Mouse (Mus musculus) ES-E14 (cell line): ENCODE measurements at regions not wholly inside any gene's neighbourhood (a gene's known extent, or its start where the extent isn't known, plus 50 kb on each side); places are given as distances from the start of the nearest gene placed in this dataset.
A peak's percentile ranks its signal among the peaks of the same experiment; 100 is the strongest.

ENCODE experiments used
- DNase-seq: peaks from one replicate; pipeline ENCODE4 v3.0.0-alpha.2; 2013; ENCODE audit warnings: low read depth, low spot score
- H3K27ac ChIP-seq: 2 replicates; pipeline ENCODE4 v1.5.1; 2012; ENCODE audit warnings: low read depth, mild to moderate bottlenecking, low read length, moderate library complexity, mixed read lengths; ENCODE audit not compliant: poor library complexity, insufficient read depth, severe bottlenecking
- H3K36me3 ChIP-seq: 2 replicates; pipeline ENCODE4 v1.6.1; 2012; ENCODE audit warnings: mild to moderate bottlenecking, low read length, moderate library complexity, mixed read lengths; ENCODE audit not compliant: control insufficient read depth, poor library complexity, insufficient read depth, severe bottlenecking
- H3K4me1 ChIP-seq, 2 experiments: fragments of 150-350 bp in 1 of 2; sonication (generic) in 1 of 2; 2 replicates each; pipeline ENCODE4 v1.6.1; 2012; ENCODE audit warnings: low read length in 2 of 2, mild to moderate bottlenecking in 1 of 2, mixed read lengths in 1 of 2; ENCODE audit not compliant: control insufficient read depth in 2 of 2, insufficient read depth in 2 of 2, poor library complexity in 1 of 2
- H3K4me3 ChIP-seq, 2 experiments: fragments of 150-350 bp in 1 of 2; sonication (generic) in 1 of 2; 2 replicates each; pipeline ENCODE4 v1.5.1; 2012; ENCODE audit warnings: low read length in 2 of 2, low read depth in 1 of 2, mild to moderate bottlenecking in 1 of 2, mixed read lengths in 1 of 2; ENCODE audit not compliant: insufficient read depth in 1 of 2, poor library complexity in 1 of 2, severe bottlenecking in 1 of 2
- H3K9ac ChIP-seq: 2 replicates; pipeline ENCODE4 v1.6.1; 2012; ENCODE audit warnings: low read depth, mild to moderate bottlenecking, low read length, mixed read lengths; ENCODE audit not compliant: poor library complexity, insufficient read depth, severe bottlenecking
- H3K9me3 ChIP-seq: fragments of 150-350 bp; sonication (generic); 2 replicates; pipeline ENCODE4 v1.6.1; 2012; ENCODE audit warnings: low read depth, mild to moderate bottlenecking, low read length; ENCODE audit not compliant: control insufficient read depth, insufficient read depth
- CHD2 ChIP-seq: IDR thresholded peaks from 2 replicates; pipeline ENCODE4 v1.6.1; 2014; ENCODE audit warnings: mild to moderate bottlenecking, low read depth, low read length, inconsistent platforms
- HCFC1 ChIP-seq: IDR thresholded peaks from 2 replicates; pipeline ENCODE4 v1.6.1; 2012; ENCODE audit warnings: low read length, inconsistent platforms, borderline replicate concordance; ENCODE audit not compliant: insufficient read depth
- MAFK ChIP-seq: IDR thresholded peaks from 2 replicates; pipeline ENCODE4 v1.6.1; 2014; ENCODE audit warnings: mild to moderate bottlenecking, low read depth, low read length, inconsistent platforms; ENCODE audit not compliant: insufficient read depth
- ZC3H11A ChIP-seq: IDR thresholded peaks from 2 replicates; pipeline ENCODE4 v1.6.1; 2012; ENCODE audit warnings: low read depth, mild to moderate bottlenecking, inconsistent platforms, low read length, borderline replicate concordance
- ZNF384 ChIP-seq: IDR thresholded peaks from 2 replicates; pipeline ENCODE4 v1.6.1; 2012; ENCODE audit warnings: low read depth, low read length, inconsistent platforms
- in situ Hi-C, 2 experiments: fragments of 600-800 bp; cut with MboI; formaldehyde crosslinking; loops; one replicate each; pipeline ENCODE4 v1.15.1; 2025; ENCODE audit warnings: low sequenced_read_pairs in 2 of 2, inconsistent platforms in 1 of 2; ENCODE audit not compliant: unreplicated experiment in 2 of 2

DNA sequence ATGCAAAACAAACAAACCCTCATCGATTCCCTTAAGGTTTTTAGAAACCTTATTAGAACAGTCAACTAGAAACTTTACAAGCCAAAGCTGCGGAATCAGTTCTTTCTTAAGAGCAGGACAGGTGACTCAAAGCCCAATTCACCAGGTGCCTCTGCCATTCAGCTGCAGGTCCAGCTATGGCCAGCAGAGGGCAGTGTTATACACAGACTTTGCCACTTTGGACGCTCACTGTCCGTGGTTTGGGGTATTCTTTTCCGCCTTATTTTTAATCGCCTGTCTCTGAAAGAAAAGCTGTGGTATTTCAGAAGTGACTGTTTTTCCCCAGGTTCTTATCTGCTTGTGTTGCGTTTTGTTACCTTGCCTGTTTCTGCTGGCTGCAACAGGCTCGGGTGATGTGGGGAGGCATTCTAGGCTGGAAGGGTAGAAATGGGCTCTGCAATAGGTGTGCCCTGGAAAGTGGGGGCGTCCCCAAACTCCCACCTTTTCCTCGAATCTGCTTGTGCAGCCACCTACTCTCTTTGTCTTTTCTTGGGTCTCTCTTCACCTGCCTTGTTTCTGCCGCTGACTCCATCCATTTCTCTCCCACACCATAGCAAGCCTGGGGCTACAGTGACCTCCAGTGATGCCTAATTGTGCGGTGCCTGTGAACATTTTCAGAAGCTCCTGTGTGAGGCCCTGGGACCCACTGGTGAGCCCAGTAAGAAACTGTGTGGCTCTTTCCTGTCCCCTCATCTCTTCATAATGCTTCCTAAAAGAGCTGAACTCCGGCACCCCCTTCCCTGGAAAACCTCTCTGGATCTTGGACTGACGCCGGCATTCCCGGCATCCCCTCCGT lies 142.4 kb downstream of the Mtx3 start:
- in situ Hi-C loops: loop anchor here in 1 of 2 experiments (25.0 kb wide), 1 partner anchor 250 kb away; no protein-coding TSS in a partner anchor
- Histone ChIP-seq H3K27ac (no peak overlapping the region), H3K9ac (no peak overlapping the region), H3K36me3 (no peaks in the 10 kb centered on the region), H3K9me3 (no peaks in the 10 kb centered on the region), H3K4me1 (no peaks in the 10 kb centered on the region), H3K4me3 (peak overlapping the region in 1 of 2 experiments; percentile 51; a peak in 2 of 4 replicates)
- DNase-seq: peak; percentile 56
- TF ChIP-seq CHD2 (no peak), ZC3H11A (peak; percentile 84), HCFC1 (no peak), ZNF384 (no peak), MAFK (no peak)

DNA sequence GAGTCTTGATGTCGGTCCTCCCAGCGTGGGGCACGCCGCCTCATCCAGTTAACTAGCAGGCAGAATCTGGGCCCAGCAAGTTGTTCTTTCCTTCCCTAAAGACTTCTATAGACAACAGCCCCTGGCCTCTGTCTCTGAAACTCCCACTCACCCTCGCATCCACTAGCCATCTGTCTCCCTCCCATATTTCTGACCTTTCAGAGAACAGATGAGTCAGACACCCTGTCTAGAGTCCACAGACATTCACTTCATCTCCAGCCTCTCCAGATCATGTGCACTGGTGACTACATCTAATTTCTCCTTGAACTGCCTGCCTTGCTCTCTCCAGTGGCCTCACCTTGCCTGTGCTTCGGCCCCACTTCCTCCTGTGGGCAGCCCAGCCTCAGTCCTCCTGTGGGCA lies 143.1 kb downstream of the Mtx3 start:
- H3K27ac ChIP-seq: no peak overlapping the region
- H3K9ac ChIP-seq: no peak overlapping the region
- no peaks in the 10 kb centered on the region for H3K36me3 ChIP-seq
- DNase-seq: no peak
- no peak overlapping the region for H3K4me3 ChIP-seq
- H3K4me1 ChIP-seq: no peaks in the 10 kb centered on the region; a peak in 1 of 4 replicates
- TF ChIP-seq ZC3H11A: no peak
- no peak for TF ChIP-seq CHD2
- no peak for TF ChIP-seq ZNF384
- no peak for TF ChIP-seq HCFC1
- TF ChIP-seq MAFK: no peak
- H3K9me3 ChIP-seq: no peaks in the 10 kb centered on the region
- in situ Hi-C loops: loop anchor here in 1 of 2 experiments (25.0 kb wide), 1 partner anchor 250 kb away; no protein-coding TSS in a partner anchor

GRCm38 (mm10) chr13:92988600-92988999 lies 144.0 kb downstream of the Mtx3 start:
- no peak overlapping the region for H3K9ac ChIP-seq
- no peak for TF ChIP-seq HCFC1
- TF ChIP-seq ZC3H11A: no peak
- TF ChIP-seq ZNF384: no peak
- TF ChIP-seq CHD2: no peak
- TF ChIP-seq MAFK: no peak
- H3K27ac ChIP-seq: no peak overlapping the region
- no peak overlapping the region for H3K4me3 ChIP-seq
- no peaks in the 10 kb centered on the region; a peak in 1 of 4 replicates for H3K4me1 ChIP-seq
- no peaks in the 10 kb centered on the region for H3K36me3 ChIP-seq
- in situ Hi-C loops: loop anchor here in 1 of 2 experiments (25.0 kb wide), 1 partner anchor 249 kb away; no protein-coding TSS in a partner anchor
- DNase-seq: no peak
- no peaks in the 10 kb centered on the region for H3K9me3 ChIP-seq

DNA sequence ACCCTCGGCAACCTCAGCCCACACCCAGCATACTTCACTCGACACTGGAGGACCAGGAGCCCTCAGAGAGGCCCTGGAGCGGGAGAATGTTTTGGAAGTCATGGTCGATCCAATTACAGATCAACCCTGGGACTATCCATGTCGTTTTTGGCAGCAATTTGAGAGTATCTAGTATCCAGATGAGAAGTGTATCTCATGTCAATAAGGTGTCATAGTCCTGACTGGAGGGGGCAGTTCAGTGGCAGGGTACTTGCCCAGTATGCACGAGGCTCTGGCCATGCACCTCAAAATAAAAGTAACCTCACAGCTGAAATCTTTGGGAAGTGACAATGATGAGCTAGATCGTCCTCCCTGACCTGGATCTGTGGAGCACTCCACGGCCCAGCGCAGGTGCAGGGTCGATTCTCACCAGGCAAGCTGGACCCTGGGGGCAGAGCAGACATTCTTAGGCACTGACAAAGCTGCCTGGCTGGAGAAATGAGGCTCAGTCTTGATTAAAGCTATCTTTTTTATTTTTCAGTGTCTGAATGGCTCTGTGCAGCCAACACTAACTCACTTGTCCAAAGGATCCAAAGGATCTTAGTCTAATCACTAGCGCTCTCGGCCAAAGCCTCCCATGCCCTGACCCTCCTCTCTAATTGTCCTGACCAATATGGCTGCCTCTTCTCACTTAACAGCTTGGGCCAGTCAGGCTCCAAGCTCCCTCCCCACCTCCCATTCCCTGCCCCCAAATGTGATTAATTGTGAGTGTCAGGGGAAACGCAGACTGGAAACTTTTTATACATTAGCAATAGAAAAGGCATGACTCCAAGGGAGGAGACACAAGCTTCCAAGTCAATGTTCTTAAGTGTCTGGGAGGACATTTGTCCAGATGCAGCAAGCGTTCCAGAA lies 146.0 kb downstream of the Mtx3 start:
- Histone ChIP-seq H3K9ac (no peak overlapping the region), H3K4me3 (no peak overlapping the region), H3K36me3 (no peaks in the 10 kb centered on the region), H3K27ac (no peak overlapping the region), H3K9me3 (no peaks in the 10 kb centered on the region), H3K4me1 (no peaks in the 10 kb centered on the region; a peak in 1 of 4 replicates)
- in situ Hi-C loops: loop anchor here in 1 of 2 experiments (25.0 kb wide), 1 partner anchor 247 kb away; no protein-coding TSS in a partner anchor
- no peak for DNase-seq
- no peak for TF ChIP-seq HCFC1
- no peak for TF ChIP-seq MAFK
- no peak for TF ChIP-seq ZC3H11A
- TF ChIP-seq ZNF384: no peak
- no peak for TF ChIP-seq CHD2
